Mouse (Mus musculus) limb, embryonic 10.5 days (tissue): Measurements from ENCODE around the gene Serpinf1. TPM values are rescaled to one million over a fixed set of nuclear protein-coding genes. Genes with fewer than 3 reads are reported as not detected.
"Not testable (repeated sequence)": the region's sequence is repeated elsewhere in the genome, so short reads cannot be mapped to it uniquely, and the experiment has no call there.

Experiments used
- DNase-seq: peaks from one replicate; pipeline ENCODE4 v3.0.0-alpha.2; 2017; ENCODE audit warnings: low spot score
- H3K27ac ChIP-seq: fragments of 300-500 bp; sonication (generic); 2 replicates; pipeline ENCODE4 v1.5.1; 2016; ENCODE audit warnings: mild to moderate bottlenecking
- H3K27me3 ChIP-seq: fragments of 300-500 bp; sonication (generic); 2 replicates; pipeline ENCODE4 v1.6.1; 2016; ENCODE audit warnings: low read depth, mild to moderate bottlenecking; ENCODE audit not compliant: poor library complexity, severe bottlenecking
- H3K36me3 ChIP-seq: fragments of 300-500 bp; sonication (generic); 2 replicates; pipeline ENCODE4 v1.6.1; 2016; ENCODE audit warnings: mild to moderate bottlenecking, moderate library complexity
- H3K4me1 ChIP-seq: fragments of 300-500 bp; sonication (generic); 2 replicates; pipeline ENCODE4 v1.6.1; 2016
- H3K4me3 ChIP-seq: fragments of 300-500 bp; sonication (generic); 2 replicates; pipeline ENCODE4 v1.5.1; 2016; ENCODE audit warnings: mild to moderate bottlenecking, moderate library complexity
- H3K9me3 ChIP-seq: fragments of 300-500 bp; sonication (generic); replicated peaks from 2 replicates; pipeline ENCODE4 v1.6.1; 2016; ENCODE audit warnings: mild to moderate bottlenecking
- WGBS: fragments of 180-500 bp; shearing (Covaris S2); methylation state at CpG from one replicate; pipeline ENCODE4 v1.1.7; 2016; 5-methylcytosine and 5-hydroxymethylcytosine counted together
- polyA plus RNA-seq: library from polyadenylated mRNA; unstranded; fragments of >200 nt; fragmentation: Nextera tagmentation; extraction: Ambion mirVana; gene quantifications from 2 replicates; pipeline ENCODE4 v1.2.1, GENCODE M21; 2016

The Serpinf1 gene
- polyA plus RNA-seq, 1 experiment from 2014 or later, result 217 TPM

DNA sequence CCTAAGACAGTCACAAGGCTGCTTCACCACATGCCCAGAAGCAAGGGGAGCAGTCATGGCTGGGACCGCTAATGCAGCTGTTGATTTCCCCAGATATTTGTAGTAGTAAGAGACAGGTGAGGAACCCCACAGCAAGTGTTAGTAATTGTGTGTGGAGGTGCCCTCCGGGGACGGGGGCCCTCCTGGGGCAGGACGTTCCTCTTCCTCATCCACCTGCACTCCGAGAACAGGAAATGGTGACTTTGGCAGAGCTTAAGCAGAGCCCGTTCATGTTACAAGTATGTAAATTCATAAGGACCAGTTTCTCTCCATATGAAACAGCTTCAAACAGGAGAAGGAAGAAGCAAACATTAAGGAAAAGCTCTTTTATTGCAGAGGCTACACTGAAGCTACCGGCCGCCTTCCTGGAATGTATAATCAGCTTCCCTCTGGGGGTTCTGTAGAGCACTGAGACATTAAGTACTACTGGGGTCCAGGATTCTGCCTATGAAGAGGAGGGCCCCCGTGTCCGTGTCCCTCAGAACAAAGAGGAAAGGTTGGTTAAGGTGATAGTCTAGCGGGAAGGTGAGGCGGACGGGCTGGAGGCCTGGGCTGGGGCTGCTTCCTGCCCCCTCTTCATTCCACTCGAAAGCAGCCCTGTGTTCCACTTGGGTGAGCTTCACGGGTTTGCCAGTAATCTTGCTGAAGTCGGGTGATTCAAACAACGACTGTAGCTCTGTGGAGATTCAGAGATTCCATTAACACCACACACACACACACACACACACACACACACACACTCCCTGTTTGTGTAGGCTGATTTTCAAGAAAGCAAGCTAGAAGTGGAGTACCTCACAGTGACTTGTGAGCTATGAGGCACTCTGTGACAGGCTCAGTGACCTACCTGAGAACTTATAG is 12.6 kb downstream of the Serpinf1 start:
- Histone ChIP-seq H3K9me3 (no peaks in the 10 kb centered on the region), H3K27me3 (no peaks in the 10 kb centered on the region), H3K27ac (no peak overlapping the region), H3K36me3 (peaks cover 69% of the 10 kb centered on the region), H3K4me1 (no peaks in the 10 kb centered on the region), H3K4me3 (no peak overlapping the region)
- DNase-seq, result no peak
- WGBS, result 93% methylated on average over 17 of the region's 17 CpGs

DNA sequence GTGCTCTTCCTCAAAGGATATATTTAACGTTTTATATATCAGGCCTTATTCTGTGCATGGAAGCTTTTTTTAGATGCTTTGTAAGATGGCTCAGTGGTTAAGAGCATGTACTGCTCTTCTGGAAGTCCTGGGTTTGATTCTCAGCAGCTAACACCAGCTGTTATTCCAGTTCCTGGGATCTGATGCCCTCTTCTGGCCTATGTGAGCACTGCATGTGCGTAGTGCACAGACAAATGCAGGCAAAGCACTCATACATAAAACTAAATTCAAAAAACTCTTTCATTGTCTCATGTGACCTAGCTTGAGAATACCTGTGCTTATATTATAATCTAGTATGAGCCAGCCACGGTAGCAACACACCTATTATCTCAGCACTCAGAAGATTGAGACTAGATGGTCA is 15.6 kb downstream of the Serpinf1 start:
- 40% methylated on average over 3 of the region's 3 CpGs for WGBS
- no peak overlapping the region for H3K27ac ChIP-seq
- peak; percentile 67 for DNase-seq
- no peaks in the 10 kb centered on the region for H3K4me1 ChIP-seq
- peaks cover 38% of the 10 kb centered on the region for H3K36me3 ChIP-seq
- no peak overlapping the region for H3K4me3 ChIP-seq
- H3K27me3 ChIP-seq, result no peaks in the 10 kb centered on the region
- H3K9me3 ChIP-seq, result no peaks in the 10 kb centered on the region

DNA sequence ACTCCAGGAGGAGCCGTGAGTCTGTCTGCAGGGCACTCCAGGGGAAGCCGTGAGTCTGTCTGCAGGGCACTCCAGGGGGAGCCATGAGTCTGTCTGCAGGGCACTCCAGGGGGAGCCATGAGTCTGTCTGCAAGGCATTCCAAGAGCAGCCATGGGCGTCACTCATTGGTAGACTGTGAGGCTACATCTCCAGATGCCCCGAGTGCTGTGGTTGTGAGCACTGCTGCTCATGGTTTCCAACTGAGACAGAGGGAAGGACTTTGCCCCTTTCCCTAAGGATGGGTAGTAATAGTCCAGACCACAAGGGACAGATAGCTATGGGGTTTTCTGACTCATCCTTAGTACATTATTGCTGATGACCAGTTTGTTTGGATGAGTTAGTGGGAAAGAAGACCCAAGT is 16.4 kb downstream of the Serpinf1 start:
- no peak for DNase-seq
- Histone ChIP-seq H3K9me3 (no peaks in the 10 kb centered on the region), H3K27ac (no peak overlapping the region), H3K4me1 (no peaks in the 10 kb centered on the region), H3K27me3 (no peaks in the 10 kb centered on the region), H3K4me3 (no peak overlapping the region), H3K36me3 (peaks cover 31% of the 10 kb centered on the region)
- WGBS, result 77% methylated on average over 4 of the region's 4 CpGs

DNA sequence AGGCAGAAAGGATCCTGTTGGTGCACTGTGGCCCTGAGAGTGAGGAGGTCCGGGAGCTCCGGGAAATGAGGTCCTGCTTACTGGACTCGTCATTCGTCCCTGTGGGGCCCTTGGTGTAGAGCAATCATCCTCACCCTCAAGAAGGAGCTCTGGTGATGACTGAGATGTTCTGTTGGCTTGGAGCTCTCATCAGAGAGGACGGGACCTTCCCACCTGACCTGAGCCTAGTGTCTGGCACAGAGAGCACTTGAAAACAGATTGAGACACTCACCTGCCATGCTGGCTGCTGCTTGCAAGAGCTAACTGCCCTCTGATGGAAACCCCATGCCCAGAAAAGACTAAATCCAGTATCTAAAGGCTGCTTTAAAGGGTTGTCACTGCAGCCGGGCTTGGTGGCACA is 17.7 kb downstream of the Serpinf1 start:
- no peak overlapping the region for H3K27ac ChIP-seq
- no peaks in the 10 kb centered on the region for H3K9me3 ChIP-seq
- no peaks in the 10 kb centered on the region for H3K27me3 ChIP-seq
- 89% methylated on average over 6 of the region's 6 CpGs for WGBS
- H3K36me3 ChIP-seq, result peaks cover 22% of the 10 kb centered on the region
- H3K4me3 ChIP-seq, result no peak overlapping the region
- H3K4me1 ChIP-seq, result no peaks in the 10 kb centered on the region
- DNase-seq, result no peak

DNA sequence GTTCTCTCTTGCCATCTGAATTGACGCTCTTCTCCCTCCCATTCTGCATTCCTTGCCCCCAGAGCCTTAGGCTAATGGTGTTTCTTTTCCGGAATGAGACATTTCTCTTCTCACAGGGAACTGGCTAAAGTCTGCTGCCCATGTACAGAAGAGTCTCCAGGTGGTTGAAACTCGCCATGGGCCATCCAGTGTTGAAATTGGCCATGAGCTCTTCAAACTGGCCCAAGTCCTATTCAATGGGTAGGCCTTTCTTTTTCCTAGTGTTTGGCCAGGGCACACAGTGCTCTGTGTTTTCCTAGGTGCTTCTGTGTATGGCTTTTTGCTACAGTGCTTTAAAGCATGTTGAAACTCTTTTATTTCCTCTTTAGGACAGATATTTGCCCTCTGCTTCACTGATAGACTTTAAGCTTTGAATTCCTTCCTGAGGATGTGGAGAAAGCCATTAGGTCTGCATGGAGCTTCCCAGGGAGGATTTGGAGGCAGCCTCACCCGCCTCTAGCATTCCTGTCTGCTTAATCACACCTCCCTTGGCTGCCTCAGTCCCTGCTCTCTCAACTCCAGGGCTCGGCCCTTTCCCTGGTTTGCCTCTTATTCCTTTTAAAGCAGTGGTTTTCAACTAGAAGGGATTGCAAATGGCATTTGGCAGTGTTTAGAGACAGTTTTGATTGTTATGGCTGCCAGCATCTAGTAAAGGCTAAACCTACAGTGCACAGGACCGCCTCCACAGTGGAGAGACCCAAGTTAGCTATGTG is 19.0 kb downstream of the Serpinf1 start:
- Histone ChIP-seq H3K4me1 (no peaks in the 10 kb centered on the region), H3K9me3 (no peaks in the 10 kb centered on the region), H3K27ac (no peak overlapping the region), H3K27me3 (no peaks in the 10 kb centered on the region), H3K4me3 (no peak overlapping the region), H3K36me3 (0 out of 2 replicates have a peak, but pooled peaks cover 14% of the 10 kb centered on the region)
- DNase-seq, result no peak
- 77% methylated on average over 6 of the region's 6 CpGs for WGBS

DNA sequence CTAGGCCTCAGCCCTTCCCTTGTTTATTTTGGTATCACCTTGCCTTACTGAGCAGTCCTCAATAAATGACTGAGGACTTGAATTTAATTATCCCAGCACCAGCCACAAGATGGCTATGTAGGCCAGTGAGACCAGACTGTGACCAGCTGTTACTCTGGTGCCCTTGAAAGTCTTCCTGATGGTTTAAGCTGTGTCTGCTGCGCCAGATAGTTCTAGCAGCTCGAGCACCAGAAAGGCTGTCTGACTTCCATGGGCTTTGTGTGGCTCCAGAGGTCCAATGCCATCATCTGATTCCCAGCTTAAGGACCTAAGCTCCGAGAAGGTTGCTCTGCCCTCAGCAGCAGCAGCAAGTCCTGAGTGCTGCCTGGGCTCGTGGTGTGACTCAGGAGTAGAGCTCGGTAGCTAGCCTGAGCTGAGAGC is 20.2 kb downstream of the Serpinf1 start:
- DNase-seq, result peak; percentile 44
- 0 out of 2 replicates have a peak, but pooled peaks cover 12% of the 10 kb centered on the region for H3K36me3 ChIP-seq
- H3K4me3 ChIP-seq, result no peak overlapping the region
- no peaks in the 10 kb centered on the region for H3K4me1 ChIP-seq
- no peaks in the 10 kb centered on the region for H3K9me3 ChIP-seq
- 0 out of 2 replicates have a peak overlapping the region, but pooled peaks have one; percentile 26 for H3K27ac ChIP-seq
- 69% methylated on average over 5 of the region's 5 CpGs for WGBS
- no peaks in the 10 kb centered on the region for H3K27me3 ChIP-seq

DNA sequence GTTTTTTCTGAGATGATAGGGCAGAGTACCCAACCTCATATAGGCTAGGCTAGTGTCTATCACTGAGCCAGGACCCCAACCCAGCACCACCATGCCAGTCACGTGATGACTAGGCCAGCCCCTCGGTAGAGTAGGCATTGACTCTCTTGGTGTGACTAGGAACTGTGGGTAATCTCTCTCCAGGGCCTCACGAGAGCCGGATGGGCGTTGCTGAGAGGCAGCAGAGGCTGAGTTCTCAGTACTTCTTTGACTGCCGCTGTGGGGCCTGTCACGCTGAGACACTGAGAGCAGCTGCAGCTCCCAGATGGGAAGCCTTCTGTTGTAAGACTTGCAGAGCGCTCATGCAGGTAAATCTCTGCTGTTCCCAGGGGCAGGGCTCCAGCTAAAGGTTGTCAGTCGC is 22.4 kb downstream of the Serpinf1 start:
- WGBS, result 75% methylated on average over 9 of the region's 9 CpGs
- Histone ChIP-seq H3K27ac (no peak overlapping the region), H3K36me3 (0 out of 2 replicates have a peak, but pooled peaks cover 4% of the 10 kb centered on the region), H3K9me3 (no peaks in the 10 kb centered on the region), H3K27me3 (no peaks in the 10 kb centered on the region), H3K4me1 (no peaks in the 10 kb centered on the region), H3K4me3 (no peak overlapping the region)
- no peak for DNase-seq

DNA sequence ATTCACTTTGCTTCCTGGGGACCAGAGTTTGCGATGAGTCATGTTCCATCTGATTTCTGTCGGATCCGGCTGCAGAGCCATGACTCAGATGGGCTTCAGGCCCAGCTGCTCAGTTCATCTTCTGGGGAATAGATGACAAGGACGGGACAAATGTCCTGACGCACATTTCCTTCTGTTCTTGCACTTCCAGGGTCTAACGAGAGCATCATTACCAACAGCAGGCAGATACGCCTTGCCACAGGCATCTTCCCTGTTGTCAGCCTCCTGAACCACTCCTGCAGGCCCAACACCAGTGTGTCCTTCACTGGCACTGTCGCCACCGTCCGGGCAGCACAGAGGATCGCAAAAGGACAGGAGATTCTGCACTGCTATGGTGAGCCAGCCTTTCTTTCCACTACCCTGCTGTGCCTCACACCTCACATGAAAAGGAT is 23.1 kb downstream of the Serpinf1 start:
- Histone ChIP-seq H3K4me1 (no peaks in the 10 kb centered on the region), H3K4me3 (no peak overlapping the region), H3K27ac (no peak overlapping the region), H3K27me3 (no peaks in the 10 kb centered on the region), H3K36me3 (0 out of 2 replicates have a peak, but pooled peaks cover 4% of the 10 kb centered on the region), H3K9me3 (no peaks in the 10 kb centered on the region)
- WGBS, result 88% methylated on average over 11 of the region's 11 CpGs
- DNase-seq, result no peak

DNA sequence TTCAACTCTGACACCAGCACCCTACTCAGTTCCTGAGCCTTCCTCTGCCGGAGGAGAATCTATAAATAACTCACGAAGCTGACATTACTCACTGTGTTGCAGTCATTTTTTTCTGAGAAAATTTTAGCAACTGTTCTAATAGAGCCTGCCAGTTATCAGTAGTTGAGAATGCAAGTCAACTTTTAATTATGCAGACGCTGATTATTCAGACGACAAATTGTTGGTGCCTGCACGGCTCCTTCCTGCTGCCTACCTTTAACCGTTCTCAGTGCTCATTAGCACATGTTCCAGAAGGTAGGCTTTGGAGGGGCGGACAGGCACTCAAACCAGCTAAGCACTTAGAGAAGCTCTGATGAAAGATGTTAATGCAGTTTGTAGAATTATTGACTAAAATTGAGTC is 25.0 kb downstream of the Serpinf1 start:
- Histone ChIP-seq H3K36me3 (0 out of 2 replicates have a peak, but pooled peaks cover 4% of the 10 kb centered on the region), H3K27me3 (no peaks in the 10 kb centered on the region), H3K4me1 (no peaks in the 10 kb centered on the region), H3K27ac (no peak overlapping the region), H3K4me3 (no peak overlapping the region), H3K9me3 (no peaks in the 10 kb centered on the region)
- WGBS, result 86% methylated on average over 7 of the region's 7 CpGs
- no peak for DNase-seq

DNA sequence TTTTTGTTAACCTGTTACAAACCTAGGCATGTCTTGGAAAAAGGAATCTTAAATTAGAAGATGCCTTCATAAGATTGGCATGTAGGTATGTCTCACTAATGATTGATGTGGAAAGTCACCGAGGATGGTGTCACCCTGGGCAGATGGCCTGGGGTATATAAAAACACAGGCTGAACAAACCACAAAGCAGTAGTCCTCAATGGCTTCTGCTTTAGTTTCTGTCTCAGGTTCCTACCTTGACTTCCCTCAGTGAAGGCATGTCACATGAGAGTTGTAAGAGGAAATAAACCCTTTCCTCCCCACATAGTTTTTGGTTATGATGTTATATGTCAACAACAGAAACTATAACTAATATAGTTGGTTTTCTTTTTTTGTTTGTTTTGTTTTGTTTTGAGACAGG is 26.9 kb downstream of the Serpinf1 start:
- no peaks in the 10 kb centered on the region for H3K4me1 ChIP-seq
- H3K4me3 ChIP-seq, result no peak overlapping the region
- no peak overlapping the region for H3K27ac ChIP-seq
- 0 out of 2 replicates have a peak, but pooled peaks cover 4% of the 10 kb centered on the region for H3K36me3 ChIP-seq
- H3K9me3 ChIP-seq, result no peaks in the 10 kb centered on the region
- no peaks in the 10 kb centered on the region for H3K27me3 ChIP-seq
- WGBS, result 84% methylated on average over 1 of the region's 1 CpGs
- no peak for DNase-seq

DNA sequence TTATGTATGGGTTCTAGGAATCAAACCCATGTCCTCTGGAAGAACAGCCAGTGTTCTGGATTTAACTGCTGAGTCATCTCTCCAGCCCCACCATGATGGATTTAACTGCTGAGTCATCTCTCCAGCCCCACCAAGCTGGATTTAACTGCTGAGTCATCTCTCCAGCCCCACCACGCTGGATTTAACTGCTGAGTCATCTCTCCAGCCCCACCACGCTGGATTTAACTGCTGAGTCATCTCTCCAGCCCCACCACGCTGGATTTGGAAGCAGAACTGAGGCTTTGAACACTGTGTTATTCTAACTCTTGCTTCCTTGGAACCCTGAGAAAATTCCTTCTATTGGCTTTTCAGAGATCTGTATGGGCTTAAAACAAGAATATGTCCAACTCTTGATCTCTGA is 39.0 kb downstream of the Serpinf1 start:
- WGBS, result 80% methylated on average over 3 of the region's 3 CpGs
- DNase-seq, H3K27ac ChIP-seq, H3K9me3 ChIP-seq, H3K27me3 ChIP-seq, H3K4me1 ChIP-seq, H3K4me3 ChIP-seq: not testable (repeated sequence)
- peaks cover 11% of the 10 kb centered on the region for H3K36me3 ChIP-seq

DNA sequence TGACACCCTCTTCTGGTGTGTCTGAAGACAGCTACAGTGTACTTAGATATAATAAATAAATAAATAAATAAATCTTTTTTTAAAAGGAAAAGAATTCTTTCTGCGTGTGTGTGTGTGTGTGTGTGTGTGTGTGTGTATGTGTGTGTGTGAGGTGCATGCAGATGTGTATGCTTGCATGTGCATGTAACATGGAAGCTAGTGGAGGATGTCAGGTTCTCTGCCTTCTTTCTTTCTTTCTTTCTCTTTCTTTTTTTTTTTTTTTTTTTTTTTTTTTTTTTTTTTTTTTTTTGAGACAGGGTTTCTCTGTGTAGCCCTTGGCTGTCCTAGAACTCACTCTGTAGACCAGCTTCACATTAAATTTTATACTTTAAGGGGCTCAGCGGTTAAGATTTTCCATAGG is 43.7 kb downstream of the Serpinf1 start:
- not testable (repeated sequence) for H3K9me3 ChIP-seq, H3K36me3 ChIP-seq, DNase-seq, H3K27ac ChIP-seq, H3K4me3 ChIP-seq, H3K27me3 ChIP-seq, H3K4me1 ChIP-seq
- 85% methylated on average over 2 of the region's 2 CpGs for WGBS

DNA sequence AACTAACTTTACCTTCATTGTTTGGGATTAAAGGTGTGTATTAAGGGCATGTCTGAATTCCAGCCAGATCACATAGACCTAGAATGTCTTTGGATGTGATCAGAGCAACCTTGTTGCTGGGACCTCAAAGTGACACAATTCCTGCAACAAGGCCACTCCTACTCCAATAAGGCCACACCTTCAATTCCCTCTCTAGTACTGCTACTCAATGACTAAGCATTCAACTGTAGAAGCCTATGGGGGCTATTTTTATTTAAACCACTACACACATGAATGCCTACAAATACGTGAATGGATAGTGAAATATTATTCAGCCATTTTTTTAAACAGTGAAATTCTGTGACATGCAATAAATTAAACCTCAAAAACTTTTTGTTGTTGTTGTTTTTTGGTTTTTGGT is 45.4 kb downstream of the Serpinf1 start:
- H3K4me1 ChIP-seq, result no peaks in the 10 kb centered on the region
- no peak for DNase-seq
- no peaks in the 10 kb centered on the region for H3K27me3 ChIP-seq
- H3K4me3 ChIP-seq, result no peak overlapping the region
- H3K27ac ChIP-seq, result no peak overlapping the region
- H3K36me3 ChIP-seq, result no peaks in the 10 kb centered on the region
- WGBS, result 85% methylated on average over 1 of the region's 1 CpGs
- no peaks in the 10 kb centered on the region for H3K9me3 ChIP-seq
